Comparison of ENCODE assay signal across 19 mouse cellular contexts in genomic region chr1:62830418-62830769, GRCm38 (mm10).
DNase-seq lines count a peak whose midpoint lies in the region; ATAC-seq lines count a peak whose summit lies in the region.
"Had no signal": no experiment of that assay in that cellular context is flagged by ENCODE, and none has a peak within 500 bp of the region (broad histone marks: within the 10 kb centered on the region; RNA-seq: fewer than 3 reads in every experiment).

No protein-coding gene starts in this region.

- intact Hi-C loops in heart, postnatal 25 days (cut with DNase I) = no loop called here

- no peak for DNase-seq in heart, adult 8-10 months (ENCODE audit: low spot score)
- no peak for DNase-seq in heart, postnatal 25 days (ENCODE audit: low spot score)
- DNase-seq in lung, postnatal 10 days = no peak
- peak; percentile 28 for DNase-seq in embryonic facial prominence, embryonic 10.5 days (ENCODE audit: low spot score)
- no peak for DNase-seq in limb, embryonic 10.5 days (ENCODE audit: low spot score)
- DNase-seq: adrenal gland, adult 8-10 months; adrenal gland, postnatal 36 days; cerebellum, adult 2 months; gastrocnemius, postnatal 10 days; heart, postnatal 36 days had no signal

- no peak overlapping the region for H3K9ac ChIP-seq in heart, embryonic 11.5 days (ENCODE audit: low read depth, low read length)
- no peak overlapping the region for H3K9ac ChIP-seq in heart, embryonic 15.5 days
- no peak overlapping the region for H3K9ac ChIP-seq in lung, embryonic 15.5 days
- H3K9ac ChIP-seq: embryonic facial prominence, embryonic 13.5 days; forebrain, embryonic 12.5 days; hindbrain, embryonic 12.5 days had no signal

- no peak overlapping the region for H3K4me3 ChIP-seq in heart, embryonic 11.5 days (ENCODE audit: low read depth, low read length)
- no peak overlapping the region for H3K4me3 ChIP-seq in heart, embryonic 15.5 days
- no peak overlapping the region for H3K4me3 ChIP-seq in lung, embryonic 15.5 days
- H3K4me3 ChIP-seq in embryonic facial prominence, embryonic 10.5 days = no peak overlapping the region
- H3K4me3 ChIP-seq in limb, embryonic 10.5 days = no peak overlapping the region
- H3K4me3 ChIP-seq: embryonic facial prominence, embryonic 13.5 days; forebrain, embryonic 12.5 days; hindbrain, embryonic 12.5 days had no signal

- no peaks in the 10 kb centered on the region for H3K9me3 ChIP-seq in heart, embryonic 11.5 days (replicated peaks; ENCODE audit: control insufficient read depth, low read length)
- H3K9me3 ChIP-seq in heart, embryonic 15.5 days (replicated peaks) = no peaks in the 10 kb centered on the region
- H3K9me3 ChIP-seq in lung, embryonic 15.5 days = no peaks in the 10 kb centered on the region
- no peaks in the 10 kb centered on the region for H3K9me3 ChIP-seq in embryonic facial prominence, embryonic 10.5 days
- H3K9me3 ChIP-seq in limb, embryonic 10.5 days (replicated peaks) = no peaks in the 10 kb centered on the region
- H3K9me3 ChIP-seq: embryonic facial prominence, embryonic 13.5 days; forebrain, embryonic 12.5 days had no signal

- H3K4me1 ChIP-seq in heart, embryonic 11.5 days (ENCODE audit: control insufficient read depth, insufficient read depth, low read length) = peaks cover 20% of the 10 kb centered on the region
- H3K4me1 ChIP-seq in heart, embryonic 15.5 days (replicated peaks) = peaks cover 30% of the 10 kb centered on the region
- peaks cover 20% of the 10 kb centered on the region for H3K4me1 ChIP-seq in lung, embryonic 15.5 days
- peaks cover 17% of the 10 kb centered on the region for H3K4me1 ChIP-seq in embryonic facial prominence, embryonic 10.5 days
- peaks cover 23% of the 10 kb centered on the region for H3K4me1 ChIP-seq in limb, embryonic 10.5 days

- no peak for ATAC-seq in heart, embryonic 11.5 days (replicated peaks; ENCODE audit: insufficient number of reproducible peaks, low FRiP score, low TSS enrichment)
- ATAC-seq in heart, embryonic 15.5 days (replicated peaks; ENCODE audit: insufficient number of reproducible peaks, insufficient read depth, low FRiP score, low read depth) = 0 out of 2 replicates have a peak, but pooled peaks have one; percentile 10
- ATAC-seq in lung, embryonic 15.5 days (ENCODE audit: borderline replicate concordance, extremely low read depth, low FRiP score, low TSS enrichment) = peak; percentile 36; the same call in 1 of the 2 replicates
- ATAC-seq: forebrain, embryonic 16.5 days; inflammation-experienced regulatory T-cells, adult 6 months; intestine, postnatal 0 days had no signal

- peak overlapping the region; percentile 0 for H3K4me2 ChIP-seq in heart, embryonic 11.5 days
- no peak overlapping the region for H3K4me2 ChIP-seq in heart, embryonic 15.5 days
- no peak overlapping the region for H3K4me2 ChIP-seq in lung, embryonic 15.5 days
- H3K4me2 ChIP-seq: embryonic facial prominence, embryonic 13.5 days; forebrain, embryonic 12.5 days; hindbrain, embryonic 12.5 days had no signal

- no peaks in the 10 kb centered on the region for H3K36me3 ChIP-seq in heart, embryonic 11.5 days (ENCODE audit: control insufficient read depth, insufficient read depth, low read length)
- H3K36me3 ChIP-seq in heart, embryonic 15.5 days = no peaks in the 10 kb centered on the region
- H3K36me3 ChIP-seq in lung, embryonic 15.5 days = no peaks in the 10 kb centered on the region
- no peaks in the 10 kb centered on the region for H3K36me3 ChIP-seq in embryonic facial prominence, embryonic 10.5 days (replicated peaks)
- no peaks in the 10 kb centered on the region for H3K36me3 ChIP-seq in limb, embryonic 10.5 days
- H3K36me3 ChIP-seq: embryonic facial prominence, embryonic 13.5 days; forebrain, embryonic 12.5 days; hindbrain, embryonic 12.5 days had no signal

- 36% methylated on average over 7 of the region's 7 CpGs for WGBS in heart, embryonic 11.5 days (ENCODE audit: insufficient replicate concordance)
- 30% methylated on average over 7 of the region's 7 CpGs for WGBS in heart, embryonic 15.5 days
- WGBS in lung, embryonic 15.5 days = 35% methylated on average over 7 of the region's 7 CpGs
- 45% methylated on average over 7 of the region's 7 CpGs for WGBS in embryonic facial prominence, embryonic 10.5 days
- WGBS in limb, embryonic 10.5 days = 40% methylated on average over 7 of the region's 7 CpGs

- H3K27me3 ChIP-seq in heart, embryonic 11.5 days (ENCODE audit: control insufficient read depth, insufficient read depth, low read length) = no peaks in the 10 kb centered on the region
- H3K27me3 ChIP-seq in heart, embryonic 15.5 days = no peaks in the 10 kb centered on the region
- H3K27me3 ChIP-seq in lung, embryonic 15.5 days = no peaks in the 10 kb centered on the region
- H3K27me3 ChIP-seq in embryonic facial prominence, embryonic 10.5 days (replicated peaks; ENCODE audit: low read depth, poor library complexity, severe bottlenecking) = no peaks in the 10 kb centered on the region
- H3K27me3 ChIP-seq in limb, embryonic 10.5 days (ENCODE audit: low read depth, poor library complexity, severe bottlenecking) = no peaks in the 10 kb centered on the region
- H3K27me3 ChIP-seq: embryonic facial prominence, embryonic 13.5 days; forebrain, embryonic 12.5 days; hindbrain, embryonic 12.5 days had no signal

- no peak overlapping the region for H3K27ac ChIP-seq in heart, embryonic 11.5 days (ENCODE audit: low read depth, low read length)
- H3K27ac ChIP-seq in heart, embryonic 15.5 days = peak overlapping the region; percentile 9; the same call in 1 of the 2 replicates
- H3K27ac ChIP-seq in lung, embryonic 15.5 days = 0 out of 2 replicates have a peak overlapping the region, but pooled peaks have one; percentile 26
- H3K27ac ChIP-seq in embryonic facial prominence, embryonic 10.5 days (replicated peaks) = no peak overlapping the region
- no peak overlapping the region for H3K27ac ChIP-seq in limb, embryonic 10.5 days
- H3K27ac ChIP-seq: embryonic facial prominence, embryonic 13.5 days; forebrain, embryonic 12.5 days; hindbrain, embryonic 12.5 days had no signal

Comparison
In these comparisons a context has a peak if more than half of its experiments do, and no peak if none do; other contexts are left out.
1. H3K27ac ChIP-seq: peak in heart, embryonic 15.5 days (single experiment) and lung, embryonic 15.5 days (single experiment); none in heart, embryonic 11.5 days (single experiment), embryonic facial prominence, embryonic 10.5 days (single experiment) and limb, embryonic 10.5 days (single experiment).